Mouse (Mus musculus) lung, postnatal 0 days (tissue): Measurements from ENCODE around the gene Ankrd28.

Experiments
- CTCF ChIP-seq: IDR thresholded peaks from 2 replicates; pipeline ENCODE4 v1.5.1; 2016; ENCODE audit warnings: antibody characterized with exemption, mild to moderate bottlenecking
- EP300 ChIP-seq: IDR thresholded peaks from 2 replicates; pipeline ENCODE4 v1.6.1; 2016; ENCODE audit warnings: antibody characterized with exemption, mild to moderate bottlenecking, control low read depth

DNA sequence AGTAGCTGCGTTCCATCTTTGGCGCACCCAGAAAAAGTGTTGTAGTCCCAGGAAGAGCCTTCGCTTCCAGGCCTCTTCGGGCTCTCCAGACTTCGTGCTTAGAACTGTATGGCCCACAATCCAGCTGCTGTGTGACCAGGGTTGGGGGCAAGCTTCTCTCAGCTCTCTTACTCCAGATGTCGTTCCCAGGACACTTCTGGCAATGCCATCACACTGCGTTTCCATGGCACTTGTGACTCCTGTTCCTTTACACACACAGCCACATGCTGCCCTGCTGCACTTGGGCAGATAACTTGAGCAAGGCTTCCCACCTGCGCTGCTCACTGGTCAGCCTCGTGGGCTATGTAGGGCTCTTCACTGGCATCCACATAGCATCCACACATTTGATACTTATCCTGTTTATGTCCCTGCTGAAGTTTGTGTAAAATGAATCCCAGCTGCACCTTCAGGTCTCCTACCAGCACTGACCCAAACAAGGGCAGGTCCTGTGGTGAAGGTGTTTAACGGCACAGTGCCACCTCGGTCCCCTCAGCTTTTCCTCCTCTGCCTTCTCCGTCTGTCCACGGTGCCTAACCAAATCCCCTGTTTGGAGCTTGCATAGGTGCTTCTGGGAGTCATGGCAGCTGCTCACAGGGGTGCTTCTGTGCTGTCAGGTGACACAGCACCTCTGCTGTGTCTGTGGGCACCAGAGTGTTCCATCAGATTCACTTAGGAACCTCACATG, 166.9 kb downstream of the Ankrd28 start:
- TF ChIP-seq CTCF: no peak
- no peak for TF ChIP-seq EP300
